Mouse (Mus musculus) forebrain, embryonic 14.5 days (tissue): ENCODE measurements around the gene S100pbp. TPM values are rescaled to one million over a fixed set of nuclear protein-coding genes. Genes with fewer than 3 reads are reported as not detected.

Experiments used
- ATAC-seq: fragments of 200-750 bp; cut with Nextera tagmentation; 2 replicates; pipeline ENCODE4 v1.8.0; 2017; ENCODE audit warnings: mild to moderate bottlenecking, moderate library complexity
- DNase-seq: peaks from one replicate; pipeline ENCODE4 v3.0.0-alpha.2; 2015; ENCODE audit warnings: low spot score
- H3K27ac ChIP-seq: fragments of 300-500 bp; sonication (generic); 2 replicates; pipeline ENCODE4 v1.5.1; 2014; ENCODE audit warnings: low read depth, mild to moderate bottlenecking, control low read depth, low read length, moderate library complexity
- H3K27me3 ChIP-seq: fragments of 300-500 bp; sonication (generic); replicated peaks from 2 replicates; pipeline ENCODE4 v1.6.1; 2014; ENCODE audit warnings: low read length, control low read depth, mixed read lengths; ENCODE audit not compliant: control insufficient read depth, insufficient read depth
- H3K36me3 ChIP-seq: fragments of 300-500 bp; sonication (generic); 2 replicates; pipeline ENCODE4 v1.6.1; 2014; ENCODE audit warnings: low read length, control low read depth; ENCODE audit not compliant: control insufficient read depth, insufficient read depth
- H3K4me1 ChIP-seq: fragments of 300-500 bp; sonication (generic); 2 replicates; pipeline ENCODE4 v1.6.1; 2014; ENCODE audit warnings: antibody characterized with exemption, low read length, control low read depth; ENCODE audit not compliant: control insufficient read depth, insufficient read depth
- H3K4me2 ChIP-seq: fragments of 300-500 bp; sonication (generic); 2 replicates; pipeline ENCODE4 v1.6.1; 2014; ENCODE audit warnings: mild to moderate bottlenecking, control low read depth, low read length
- H3K4me3 ChIP-seq: fragments of 300-500 bp; sonication (generic); 2 replicates; pipeline ENCODE4 v1.5.1; 2014; ENCODE audit warnings: low read depth, low read length, control low read depth
- H3K9ac ChIP-seq: fragments of 300-500 bp; sonication (generic); 2 replicates; pipeline ENCODE4 v1.6.1; 2014; ENCODE audit warnings: mild to moderate bottlenecking, low read length, control low read depth, moderate library complexity
- H3K9me3 ChIP-seq: fragments of 300-500 bp; sonication (generic); replicated peaks from 2 replicates; pipeline ENCODE4 v1.6.1; 2016; ENCODE audit warnings: low read length, control low read depth, mixed read lengths; ENCODE audit not compliant: control insufficient read depth
- WGBS: fragments of 180-500 bp; shearing (Covaris S2); extraction: QIAGEN DNeasy Blood & Tissue Kit; methylation state at CpG from one replicate; pipeline ENCODE4 v1.1.7; 2014; 5-methylcytosine and 5-hydroxymethylcytosine counted together
- polyA plus RNA-seq: library from polyadenylated mRNA; unstranded; fragments of >200 nt; fragmentation: Nextera tagmentation; extraction: Ambion mirVana; gene quantifications from 2 replicates; pipeline ENCODE4 v1.2.1, GENCODE M21; 2014

Gene S100pbp
- polyA plus RNA-seq, 1 experiment from 2014 or later, result 9.7 TPM

DNA sequence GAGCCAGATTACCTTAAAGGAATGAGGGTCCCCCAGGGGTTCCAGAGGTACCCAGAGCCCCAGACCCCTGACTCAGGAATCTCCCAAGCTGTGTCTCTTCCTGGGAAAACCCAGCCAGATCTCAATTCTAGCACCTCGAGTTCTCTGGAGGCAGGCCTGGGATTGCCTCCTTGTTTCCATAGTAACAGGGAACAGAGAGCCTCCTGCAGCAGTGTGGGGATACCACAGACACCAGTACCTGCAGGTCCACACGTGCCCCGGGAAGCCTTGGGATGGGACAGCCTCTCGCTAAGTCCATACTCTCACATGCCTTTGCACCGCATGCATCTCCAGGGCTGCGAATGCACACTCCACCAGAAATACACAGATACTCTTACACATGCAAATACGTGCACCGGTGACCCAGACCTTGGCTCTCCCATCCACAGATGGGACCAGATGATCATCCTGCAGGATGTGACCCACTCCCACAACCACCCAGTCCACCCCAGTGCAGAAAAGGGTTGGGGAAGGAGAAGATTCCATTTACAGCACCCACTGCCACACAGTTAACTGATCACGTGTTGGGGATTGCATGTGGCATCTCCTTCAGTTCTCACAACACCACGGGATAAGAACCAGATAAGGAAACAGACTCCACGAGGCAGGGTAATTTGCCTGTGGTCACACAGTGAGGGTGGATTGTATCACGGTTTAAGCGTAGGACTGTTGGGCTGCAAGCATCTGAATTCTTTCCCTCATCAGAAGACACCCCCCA, 60.8 kb downstream of the S100pbp start:
- Histone ChIP-seq H3K9ac (no peak overlapping the region), H3K4me3 (no peak overlapping the region), H3K27me3 (no peaks in the 10 kb centered on the region), H3K27ac (no peak overlapping the region), H3K9me3 (no peaks in the 10 kb centered on the region), H3K4me2 (no peak overlapping the region), H3K4me1 (peaks cover 28% of the 10 kb centered on the region), H3K36me3 (no peaks in the 10 kb centered on the region)
- DNase-seq (peak; percentile 68), ATAC-seq (no peak)
- WGBS, result 63% methylated on average over 13 of the region's 13 CpGs

DNA sequence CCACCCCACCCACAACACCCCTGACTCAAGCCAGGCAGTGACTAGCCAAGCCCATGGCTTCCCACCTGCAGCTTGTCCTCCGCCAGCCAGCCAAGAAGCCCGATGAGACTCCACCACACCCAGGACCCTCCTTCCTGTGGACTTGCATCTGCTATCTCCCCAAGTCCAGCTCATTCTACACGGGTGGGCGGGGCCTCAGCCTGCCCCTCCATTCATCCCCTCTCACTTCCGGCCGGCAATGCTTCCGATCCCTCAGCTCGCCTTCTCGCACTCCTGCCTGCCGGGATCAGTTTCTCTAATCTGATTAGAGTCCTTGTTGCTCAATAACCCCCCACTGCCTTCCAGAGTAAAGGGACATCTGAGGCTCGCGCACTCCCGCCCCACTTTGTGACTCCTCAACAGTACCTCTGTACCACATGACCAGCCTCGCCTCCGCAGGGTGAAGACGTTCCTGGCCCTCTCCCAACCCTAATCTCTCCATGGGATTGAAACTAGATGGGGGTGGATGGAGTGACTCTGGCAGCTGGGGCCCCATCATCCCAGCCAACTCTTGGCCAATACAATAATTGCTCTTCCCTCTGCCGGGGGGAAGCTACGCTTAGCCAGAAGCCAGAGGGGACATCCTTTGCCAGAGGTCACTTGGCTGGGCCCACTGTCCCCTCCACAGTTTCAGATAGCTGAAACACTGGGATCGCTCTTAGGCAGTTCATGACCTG, 63.6 kb downstream of the S100pbp start:
- no peaks in the 10 kb centered on the region for H3K9me3 ChIP-seq
- H3K4me2 ChIP-seq, result peak overlapping the region; percentile 40
- ATAC-seq (no peak), DNase-seq (no peak)
- peak overlapping the region; percentile 15; the same call in 1 of the 2 replicates for H3K4me3 ChIP-seq
- H3K27ac ChIP-seq, result no peak overlapping the region
- H3K36me3 ChIP-seq, result no peaks in the 10 kb centered on the region
- WGBS, result 7% methylated on average over 19 of the region's 19 CpGs
- H3K27me3 ChIP-seq, result peaks cover 11% of the 10 kb centered on the region; the same call in 1 of the 2 replicates
- H3K4me1 ChIP-seq, result peaks cover 41% of the 10 kb centered on the region
- H3K9ac ChIP-seq, result no peak overlapping the region

DNA sequence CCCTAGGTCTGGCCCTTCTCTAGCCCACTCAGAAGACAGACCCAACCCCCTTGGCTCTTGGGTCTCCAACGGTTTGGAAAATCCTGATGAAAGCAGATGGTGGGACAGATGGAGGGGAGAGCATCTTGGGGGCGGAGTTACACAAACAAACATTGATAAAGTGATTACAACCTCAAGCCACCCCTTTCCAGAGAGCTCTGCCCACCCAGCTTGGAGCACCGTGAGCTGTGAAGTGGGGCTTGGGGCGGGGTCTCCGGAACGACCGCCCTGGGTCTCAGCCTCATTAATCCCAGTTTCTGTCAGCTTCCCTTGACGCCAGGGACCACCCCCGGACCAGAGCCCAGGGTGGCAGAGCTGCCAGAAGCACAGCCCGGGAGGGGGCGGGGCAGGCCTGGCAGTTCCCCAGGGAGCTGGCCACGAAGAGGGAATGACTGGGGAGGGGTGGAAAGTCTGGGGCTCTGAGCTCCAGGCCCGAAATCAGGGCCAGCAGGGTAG, 64.8 kb downstream of the S100pbp start:
- H3K9ac ChIP-seq, result no peak overlapping the region
- no peaks in the 10 kb centered on the region for H3K9me3 ChIP-seq
- H3K27me3 ChIP-seq, result peaks cover 19% of the 10 kb centered on the region
- H3K27ac ChIP-seq, result peak overlapping the region; percentile 52; the same call in 1 of the 2 replicates
- peaks cover 43% of the 10 kb centered on the region for H3K4me1 ChIP-seq
- H3K4me3 ChIP-seq, result no peak overlapping the region
- peak overlapping the region; percentile 40 for H3K4me2 ChIP-seq
- WGBS, result 6% methylated on average over 13 of the region's 13 CpGs
- no peaks in the 10 kb centered on the region for H3K36me3 ChIP-seq
- ATAC-seq (peak; percentile 60), DNase-seq (peak; percentile 85)

DNA sequence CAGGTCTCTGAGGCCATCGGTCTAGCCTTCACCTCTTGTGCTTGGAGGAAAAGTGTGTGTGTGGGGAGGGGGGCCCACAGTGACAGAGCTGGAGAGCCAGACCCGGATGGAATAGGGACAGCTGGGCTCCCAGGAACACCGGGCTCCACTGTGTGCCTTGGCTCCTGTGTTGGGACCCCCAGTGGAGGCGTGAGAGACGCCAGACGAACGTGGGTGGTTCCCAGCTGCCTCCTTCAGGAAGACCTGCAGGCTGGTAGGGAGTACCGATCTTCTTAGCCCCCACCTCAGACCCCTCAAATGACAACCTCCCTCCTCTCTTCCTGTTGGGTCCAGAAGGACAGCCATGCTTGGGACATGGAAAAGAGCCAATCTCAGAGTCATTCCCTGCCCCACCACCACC, 66.8 kb downstream of the S100pbp start:
- no peak for DNase-seq
- no peak overlapping the region for H3K9ac ChIP-seq
- 0 out of 2 replicates have a peak, but pooled peaks have one; percentile 30 for ATAC-seq
- no peaks in the 10 kb centered on the region for H3K36me3 ChIP-seq
- peaks cover 34% of the 10 kb centered on the region for H3K4me1 ChIP-seq
- no peak overlapping the region for H3K27ac ChIP-seq
- H3K4me3 ChIP-seq, result no peak overlapping the region
- no peak overlapping the region for H3K4me2 ChIP-seq
- WGBS, result 35% methylated on average over 8 of the region's 8 CpGs
- peaks cover 21% of the 10 kb centered on the region for H3K27me3 ChIP-seq
- no peaks in the 10 kb centered on the region for H3K9me3 ChIP-seq

DNA sequence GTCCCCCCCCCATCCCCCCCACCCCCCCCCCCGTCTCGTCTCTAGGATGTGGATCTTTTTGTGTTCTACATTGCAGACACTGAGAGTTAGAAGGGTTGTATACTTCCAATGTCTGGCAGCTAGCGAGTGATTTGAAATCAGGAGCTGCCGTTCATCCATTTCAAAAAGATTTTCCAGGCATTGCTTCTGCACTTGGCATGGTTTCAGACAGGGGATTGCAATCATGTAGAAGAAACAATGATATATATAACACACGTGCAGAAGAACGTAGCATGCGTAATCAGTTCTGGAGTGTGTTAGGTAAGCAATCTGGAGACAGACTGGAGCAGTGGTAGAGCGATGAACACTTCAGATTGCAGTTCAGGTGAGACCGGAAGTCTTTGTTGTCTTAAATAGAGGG, 67.4 kb downstream of the S100pbp start:
- no peaks in the 10 kb centered on the region for H3K36me3 ChIP-seq

DNA sequence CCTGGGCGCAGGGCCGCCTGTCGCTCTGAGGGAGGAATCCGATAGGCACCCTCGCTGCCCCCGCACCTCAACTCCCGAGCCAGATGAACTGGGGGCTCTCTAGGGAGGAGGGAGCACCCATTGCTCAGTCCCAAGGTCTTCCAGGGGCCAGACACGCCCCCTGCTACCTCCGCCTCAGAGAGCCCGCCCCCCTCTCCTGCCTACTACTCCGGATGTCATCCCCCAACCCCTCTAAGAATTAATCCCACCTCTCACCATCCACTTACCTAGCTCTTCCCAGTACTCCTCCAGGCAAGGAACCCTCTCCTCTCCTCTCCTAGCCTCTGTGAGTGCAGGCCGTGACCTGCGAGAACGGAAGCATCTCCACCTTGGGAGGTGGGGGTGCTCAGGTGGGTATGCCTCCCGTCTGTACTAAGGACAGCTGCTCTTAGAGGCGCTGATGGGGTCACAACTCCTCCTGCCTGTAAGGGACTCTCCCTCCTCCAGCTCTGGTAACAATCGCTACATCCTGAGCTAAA, 67.9 kb downstream of the S100pbp start, which contains the start of gene Hpca:
Hpca (minus strand) TSS at position 468 of the 518 bp plus-strand sequence.
- Histone ChIP-seq H3K4me1 (peaks cover 34% of the 10 kb centered on the region), H3K4me2 (peak within 1 kb of the TSS; percentile 91), H3K4me3 (peak within 1 kb of the TSS; percentile 48), H3K36me3 (no peaks in the 10 kb centered on the region), H3K27me3 (peaks cover 21% of the 10 kb centered on the region), H3K9ac (peak within 1 kb of the TSS; percentile 72), H3K9me3 (no peaks in the 10 kb centered on the region), H3K27ac (no peak within 1 kb of the TSS; the same call in 1 of the 2 replicates)
- no peak for DNase-seq
- peak; percentile 19; the same call in 1 of the 2 replicates for ATAC-seq
- under 1% methylated on average over 17 of the region's 17 CpGs for WGBS

More for the DNA sequence above, 67.4 kb downstream of the S100pbp start:
- Histone ChIP-seq H3K9me3 (no peaks in the 10 kb centered on the region), H3K27me3 (peaks cover 21% of the 10 kb centered on the region), H3K4me3 (no peak overlapping the region), H3K9ac (no peak overlapping the region), H3K4me2 (peak overlapping the region; percentile 91; the same call in 1 of the 2 replicates), H3K4me1 (peaks cover 34% of the 10 kb centered on the region), H3K27ac (no peak overlapping the region)
- ATAC-seq (no peak), DNase-seq (no peak)
- WGBS, result 30% methylated on average over 9 of the region's 9 CpGs

DNA sequence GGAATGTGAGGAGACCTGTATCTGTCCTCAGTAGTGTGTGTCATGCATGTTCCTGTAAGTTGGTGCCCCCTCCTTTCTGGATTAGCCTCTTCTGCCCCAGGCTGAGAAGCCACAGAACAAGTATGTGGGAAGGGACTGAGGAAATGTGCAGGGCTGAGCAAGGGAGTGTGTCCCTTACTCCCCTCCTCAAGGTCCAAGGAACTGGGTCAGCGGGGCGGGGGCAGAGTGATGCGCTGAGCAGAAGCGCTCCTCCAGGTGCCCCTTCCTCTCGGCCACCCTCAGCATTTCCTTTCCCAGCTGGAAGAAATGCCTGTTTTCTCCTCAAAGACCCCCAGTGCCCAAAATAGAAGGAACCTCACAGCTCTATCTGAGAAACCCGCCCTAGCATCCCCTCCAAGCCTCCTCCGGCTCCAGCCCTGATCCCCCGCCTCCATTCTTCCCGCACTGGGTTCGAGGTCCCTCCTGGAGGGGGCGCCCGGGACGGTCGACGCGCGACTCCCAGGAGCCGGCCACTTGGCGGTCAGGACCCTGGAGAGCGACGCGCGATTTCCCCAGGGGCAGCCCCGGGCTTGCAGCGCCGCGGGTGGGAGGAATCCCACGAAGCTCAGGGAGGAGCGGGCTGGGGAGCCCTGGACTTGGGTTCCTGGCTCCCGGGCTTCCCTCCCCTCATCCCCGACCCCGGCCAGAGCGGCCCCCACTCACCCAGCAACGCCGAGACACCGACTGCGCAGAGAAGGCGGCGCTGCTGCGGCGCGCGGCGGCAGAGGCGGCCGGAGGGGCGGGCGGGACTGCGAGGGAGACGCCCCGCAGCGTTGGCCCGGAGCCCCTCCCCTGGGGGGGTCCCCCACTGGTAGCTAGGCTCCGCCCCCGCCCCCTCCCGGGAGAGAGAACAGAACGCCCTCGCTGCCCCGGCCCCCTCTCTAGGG, 68.7 kb downstream of the S100pbp start:
- WGBS, result under 1% methylated on average over 46 of the region's 59 CpGs
- Histone ChIP-seq H3K36me3 (no peaks in the 10 kb centered on the region), H3K9me3 (no peaks in the 10 kb centered on the region), H3K4me3 (peak overlapping the region; percentile 48), H3K27me3 (peaks cover 21% of the 10 kb centered on the region), H3K27ac (no peak overlapping the region; the same call in 1 of the 2 replicates), H3K4me2 (peak overlapping the region; percentile 91), H3K4me1 (peaks cover 31% of the 10 kb centered on the region), H3K9ac (peak overlapping the region; percentile 72)
- ATAC-seq, result peak; percentile 54
- DNase-seq, result no peak

DNA sequence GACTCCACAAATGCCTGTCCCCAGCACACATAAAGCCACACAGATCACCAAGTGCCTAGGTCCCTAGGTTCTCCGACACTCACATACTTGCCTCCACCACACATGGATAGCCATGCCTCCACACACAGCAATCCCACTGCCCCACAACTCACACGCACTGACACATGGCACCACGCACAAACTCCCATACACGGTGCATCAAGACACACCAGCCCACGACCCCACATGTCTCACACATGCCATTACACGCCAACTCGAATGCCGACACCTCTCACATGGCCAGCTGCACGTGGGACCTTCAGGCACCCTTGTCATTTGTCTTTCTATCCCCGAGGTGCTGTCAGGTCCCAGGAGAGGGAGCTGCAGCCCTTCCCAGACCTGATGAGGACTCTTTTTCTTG, 69.8 kb downstream of the S100pbp start:
- WGBS, result 73% methylated on average over 10 of the region's 10 CpGs
- ATAC-seq (no peak), DNase-seq (no peak)
- Histone ChIP-seq H3K9ac (no peak overlapping the region), H3K27me3 (peaks cover 21% of the 10 kb centered on the region), H3K4me3 (no peak overlapping the region), H3K4me2 (peak overlapping the region; percentile 91), H3K9me3 (no peaks in the 10 kb centered on the region), H3K27ac (no peak overlapping the region), H3K4me1 (peaks cover 20% of the 10 kb centered on the region), H3K36me3 (no peaks in the 10 kb centered on the region)
